Mouse (Mus musculus) liver, embryonic 11.5 days (tissue): ENCODE results near the gene 4930558K02Rik. TPM values are rescaled to one million over a fixed set of nuclear protein-coding genes. Genes with fewer than 3 reads are reported as not detected.

Experiments used
- ATAC-seq: fragments of 200-750 bp; cut with Nextera tagmentation; replicated peaks from 2 replicates; pipeline ENCODE4 v1.8.0; 2017; ENCODE audit warnings: moderate number of reproducible peaks, mild to moderate bottlenecking, moderate TSS enrichment, moderate library complexity; ENCODE audit not compliant: low FRiP score
- DNase-seq: peaks from one replicate; pipeline ENCODE4 v3.0.0-alpha.2; 2017; ENCODE audit warnings: low spot score
- H3K27ac ChIP-seq: fragments of 300-500 bp; sonication (generic); 2 replicates; pipeline ENCODE4 v1.5.1; 2014; ENCODE audit warnings: mild to moderate bottlenecking, low read depth, low read length, control low read depth
- H3K27me3 ChIP-seq: fragments of 300-500 bp; sonication (generic); replicated peaks from 2 replicates; pipeline ENCODE4 v1.6.1; 2014; ENCODE audit warnings: low read length, mixed read lengths; ENCODE audit not compliant: control insufficient read depth, insufficient read depth
- H3K36me3 ChIP-seq: fragments of 300-500 bp; sonication (generic); 2 replicates; pipeline ENCODE4 v1.6.1; 2014; ENCODE audit warnings: mild to moderate bottlenecking, low read length, moderate library complexity, mixed read lengths; ENCODE audit not compliant: control insufficient read depth, insufficient read depth
- H3K4me1 ChIP-seq: fragments of 300-500 bp; sonication (generic); replicated peaks from 2 replicates; pipeline ENCODE4 v1.6.1; 2014; ENCODE audit warnings: low read length, mixed read lengths; ENCODE audit not compliant: control insufficient read depth, insufficient read depth
- H3K4me2 ChIP-seq: fragments of 300-500 bp; sonication (generic); 2 replicates; pipeline ENCODE4 v1.6.1; 2014; ENCODE audit warnings: mild to moderate bottlenecking, control low read depth, moderate library complexity
- H3K4me3 ChIP-seq: fragments of 300-500 bp; sonication (generic); 2 replicates; pipeline ENCODE4 v1.5.1; 2014; ENCODE audit warnings: low read depth, low read length, control low read depth
- H3K9ac ChIP-seq: fragments of 300-500 bp; sonication (generic); 2 replicates; pipeline ENCODE4 v1.6.1; 2014; ENCODE audit warnings: low read depth, low read length, control low read depth
- H3K9me3 ChIP-seq: fragments of 300-500 bp; sonication (generic); 2 replicates; pipeline ENCODE4 v1.6.1; 2016; ENCODE audit warnings: low read length, inconsistent platforms, mixed read lengths; ENCODE audit not compliant: control insufficient read depth
- WGBS: fragments of 180-500 bp; shearing (Covaris S2); extraction: QIAGEN DNeasy Blood & Tissue Kit; methylation state at CpG from one replicate; pipeline ENCODE4 v1.1.7; 2014; 5-methylcytosine and 5-hydroxymethylcytosine counted together
- polyA plus RNA-seq: library from polyadenylated mRNA; unstranded; fragments of >200 nt; fragmentation: Nextera tagmentation; extraction: Ambion mirVana; gene quantifications from 2 replicates; pipeline ENCODE4 v1.2.1, GENCODE M21; 2014

Gene 4930558K02Rik
- not detected in 2 replicates for polyA plus RNA-seq

DNA sequence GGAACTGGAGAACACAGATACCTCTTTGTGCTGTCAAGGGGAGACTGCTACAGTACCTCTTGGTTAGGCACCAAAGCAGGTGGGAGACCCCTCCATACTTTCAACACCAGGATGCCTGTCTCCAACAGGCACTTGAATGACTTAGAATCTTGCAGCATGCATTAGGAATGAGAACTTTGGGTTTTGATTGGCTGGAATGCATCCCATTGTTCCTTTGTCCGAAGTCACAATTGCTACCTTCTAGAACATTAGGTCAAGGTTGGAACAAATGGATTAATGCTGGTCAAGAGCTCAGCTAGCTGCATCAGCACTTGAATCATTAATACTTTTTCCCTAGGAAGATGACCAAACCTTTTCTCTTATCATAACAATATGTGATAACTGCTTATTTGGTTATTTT, at the start of gene 4930558K02Rik:
4930558K02Rik (minus strand) TSS at position 101 of the 400 bp plus-strand sequence.
- WGBS: 74% methylated on average over 1 of the region's 1 CpGs
- Histone ChIP-seq H3K4me2 (no peak within 1 kb of the TSS), H3K4me3 (no peak within 1 kb of the TSS), H3K9me3 (no peaks in the 10 kb centered on the region), H3K36me3 (no peaks in the 10 kb centered on the region), H3K27ac (no peak within 1 kb of the TSS), H3K4me1 (peaks cover 8% of the 10 kb centered on the region), H3K27me3 (no peaks in the 10 kb centered on the region), H3K9ac (no peak within 1 kb of the TSS)
- DNase-seq (no peak), ATAC-seq (no peak)

DNA sequence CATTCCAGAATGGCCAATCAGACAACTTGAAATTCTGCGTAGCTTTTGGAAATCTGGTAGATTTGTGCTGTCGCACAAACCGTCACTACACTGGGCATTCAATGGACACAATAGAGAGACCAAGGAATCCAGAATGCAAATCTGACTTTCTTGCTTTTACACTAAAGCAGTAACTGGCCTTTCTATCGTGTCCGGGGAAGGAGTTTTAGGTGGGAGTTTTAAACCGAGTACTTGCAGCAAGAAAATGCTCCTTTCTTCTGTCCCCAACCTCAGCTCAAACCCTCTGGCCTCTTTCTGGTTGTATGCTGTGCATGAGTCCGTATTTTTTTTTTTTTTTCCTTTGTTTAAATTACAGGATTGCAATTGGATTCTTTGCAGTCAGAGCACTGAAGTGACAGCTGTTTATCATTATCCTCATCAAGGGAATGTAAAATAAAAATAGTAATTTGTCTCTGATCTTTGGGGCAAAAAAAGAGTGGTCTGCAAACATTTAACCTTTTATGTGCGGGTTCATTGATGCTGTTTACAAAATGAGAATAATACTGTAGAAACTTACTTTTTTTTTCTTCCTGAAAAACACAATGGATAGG, 44.3 kb upstream of the 4930558K02Rik start:
- Histone ChIP-seq H3K4me1 (no peaks in the 10 kb centered on the region), H3K9me3 (no peaks in the 10 kb centered on the region), H3K36me3 (no peaks in the 10 kb centered on the region), H3K27ac (no peak overlapping the region), H3K27me3 (no peaks in the 10 kb centered on the region), H3K9ac (no peak overlapping the region), H3K4me2 (no peak overlapping the region), H3K4me3 (no peak overlapping the region)
- no peak for DNase-seq
- 77% methylated on average over 8 of the region's 8 CpGs for WGBS
- ATAC-seq: no peak

DNA sequence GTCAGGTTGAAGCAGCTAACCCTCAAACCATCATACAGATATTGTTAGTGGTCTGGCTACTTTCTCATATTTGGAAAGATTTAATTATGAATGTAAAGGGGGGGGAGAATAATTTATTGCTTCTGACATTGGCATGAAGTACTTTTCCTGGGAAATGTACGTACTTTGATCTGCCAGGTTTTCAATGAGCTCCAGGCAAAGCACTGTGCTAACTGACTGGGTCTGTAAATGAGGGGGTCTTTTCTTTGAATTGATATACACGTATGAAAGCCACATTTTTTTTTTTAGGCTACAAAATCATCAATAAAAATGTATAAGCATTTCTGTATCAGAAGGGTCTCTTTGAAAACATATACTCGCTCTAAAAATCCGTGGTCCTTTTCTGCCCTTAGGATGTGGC, 41.3 kb upstream of the 4930558K02Rik start:
- no peak overlapping the region for H3K4me3 ChIP-seq
- WGBS: 71% methylated on average over 4 of the region's 4 CpGs
- no peaks in the 10 kb centered on the region for H3K27me3 ChIP-seq
- ATAC-seq (no peak), DNase-seq (no peak)
- H3K9ac ChIP-seq: no peak overlapping the region
- H3K27ac ChIP-seq: no peak overlapping the region
- H3K4me1 ChIP-seq: peaks cover 2% of the 10 kb centered on the region; the same call in 1 of the 2 replicates
- no peaks in the 10 kb centered on the region for H3K36me3 ChIP-seq
- H3K9me3 ChIP-seq: no peaks in the 10 kb centered on the region
- no peak overlapping the region for H3K4me2 ChIP-seq

DNA sequence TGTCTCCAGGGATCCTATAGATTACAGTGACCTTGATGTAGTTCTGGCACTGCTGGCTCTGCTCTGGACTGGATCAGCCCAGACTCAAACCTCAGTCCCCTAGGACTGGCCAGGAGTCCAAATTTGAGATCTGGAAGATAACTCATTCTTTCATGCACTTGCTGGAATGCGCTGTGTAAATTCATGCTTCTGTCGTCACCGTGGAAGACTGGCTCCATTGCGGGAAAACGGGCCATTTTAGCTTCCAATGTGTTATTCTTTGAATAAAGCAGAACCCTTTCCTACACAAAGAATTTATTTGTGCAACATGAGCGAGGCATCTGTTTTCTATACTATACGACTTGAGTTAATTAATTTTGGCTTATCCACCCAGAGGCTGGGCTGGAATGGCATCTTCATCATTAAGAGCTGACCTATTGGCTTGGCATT, 40.9 kb upstream of the 4930558K02Rik start:
- 74% methylated on average over 7 of the region's 7 CpGs for WGBS
- Histone ChIP-seq H3K9me3 (no peaks in the 10 kb centered on the region), H3K4me2 (no peak overlapping the region), H3K4me3 (no peak overlapping the region), H3K9ac (no peak overlapping the region), H3K4me1 (peaks cover 2% of the 10 kb centered on the region; the same call in 1 of the 2 replicates), H3K36me3 (no peaks in the 10 kb centered on the region), H3K27ac (no peak overlapping the region), H3K27me3 (no peaks in the 10 kb centered on the region)
- ATAC-seq (no peak), DNase-seq (no peak)

DNA sequence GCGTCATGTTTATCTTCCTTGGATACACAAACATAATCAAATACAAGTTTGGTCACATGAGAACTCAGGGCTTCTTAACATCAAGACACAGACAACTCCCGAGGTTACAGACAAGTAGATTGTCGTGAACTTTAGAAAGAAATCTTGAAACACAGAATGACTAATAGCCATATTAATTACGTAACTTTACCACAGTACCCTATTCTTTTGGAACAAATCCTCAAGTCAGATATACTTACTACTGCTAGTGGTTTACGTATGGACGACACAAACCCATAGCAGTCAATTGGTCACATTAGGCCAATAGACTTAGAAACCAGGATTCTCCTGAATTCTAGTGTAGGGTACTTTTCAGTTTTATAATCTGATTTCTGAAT, 39.2 kb upstream of the 4930558K02Rik start:
- 53% methylated on average over 6 of the region's 6 CpGs for WGBS
- Histone ChIP-seq H3K9me3 (no peaks in the 10 kb centered on the region), H3K27ac (no peak overlapping the region), H3K36me3 (no peaks in the 10 kb centered on the region), H3K4me3 (no peak overlapping the region), H3K4me2 (no peak overlapping the region), H3K9ac (no peak overlapping the region), H3K4me1 (peaks cover 2% of the 10 kb centered on the region; the same call in 1 of the 2 replicates), H3K27me3 (no peaks in the 10 kb centered on the region)
- DNase-seq (no peak), ATAC-seq (no peak)

DNA sequence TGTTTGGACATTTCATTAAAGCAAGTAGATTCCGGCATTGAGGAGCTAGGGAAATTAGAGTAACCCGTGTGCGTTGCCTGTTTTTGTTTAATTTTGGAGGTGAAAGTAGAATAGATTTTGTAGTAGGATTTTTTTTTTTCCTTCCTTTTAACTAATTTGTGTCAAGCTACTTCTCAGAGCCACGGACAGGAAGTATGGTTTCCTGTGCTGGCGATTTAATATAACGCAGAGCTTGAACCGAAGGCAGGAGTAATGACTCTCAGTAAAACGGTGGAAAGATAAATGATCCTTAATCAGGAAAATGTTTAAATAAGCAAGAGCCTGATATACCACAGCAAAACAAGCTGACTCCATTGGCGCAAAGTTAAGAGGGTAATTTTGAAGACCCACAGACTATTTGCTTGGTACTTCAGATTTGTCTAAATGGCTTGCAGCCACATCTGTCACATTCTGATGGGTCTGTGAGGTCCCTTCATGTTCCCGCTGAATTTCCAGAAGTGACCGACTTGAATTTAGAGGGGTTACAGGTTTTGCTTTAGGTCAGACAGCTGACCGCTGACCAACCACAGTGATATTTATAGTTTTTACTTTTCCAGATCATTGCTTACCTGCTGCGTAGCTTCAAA, 38.7 kb upstream of the 4930558K02Rik start:
- DNase-seq: no peak
- no peak for ATAC-seq
- H3K36me3 ChIP-seq: no peaks in the 10 kb centered on the region
- no peaks in the 10 kb centered on the region for H3K9me3 ChIP-seq
- WGBS: 27% methylated on average over 13 of the region's 13 CpGs
- no peak overlapping the region for H3K27ac ChIP-seq
- H3K4me3 ChIP-seq: no peak overlapping the region
- H3K9ac ChIP-seq: no peak overlapping the region
- no peaks in the 10 kb centered on the region for H3K27me3 ChIP-seq
- no peak overlapping the region for H3K4me2 ChIP-seq
- H3K4me1 ChIP-seq: peaks cover 2% of the 10 kb centered on the region; the same call in 1 of the 2 replicates

DNA sequence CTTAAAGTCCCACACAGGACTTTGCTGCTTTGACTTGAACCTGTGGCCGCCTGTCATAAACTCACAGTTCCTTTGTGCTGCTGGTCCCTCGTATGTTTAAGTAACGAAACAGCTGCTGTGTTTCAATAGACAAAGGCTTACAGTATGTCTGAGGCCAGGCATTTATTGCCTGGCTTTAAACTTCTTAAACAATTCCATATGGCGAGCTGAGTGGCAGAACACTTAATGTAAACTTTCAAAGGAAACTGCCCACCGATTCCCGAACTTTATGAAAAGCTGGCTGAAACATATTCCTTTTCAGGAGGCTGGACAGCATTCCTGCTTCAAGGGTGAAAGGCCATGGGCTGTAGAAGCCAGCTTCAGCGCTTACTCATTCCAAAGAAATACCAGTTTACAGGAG, 37.5 kb upstream of the 4930558K02Rik start:
- H3K36me3 ChIP-seq: no peaks in the 10 kb centered on the region
- peak overlapping the region; percentile 69 for H3K27ac ChIP-seq
- DNase-seq (no peak), ATAC-seq (no peak)
- WGBS: 51% methylated on average over 7 of the region's 7 CpGs
- peaks cover 2% of the 10 kb centered on the region; the same call in 1 of the 2 replicates for H3K4me1 ChIP-seq
- no peak overlapping the region for H3K4me3 ChIP-seq
- no peaks in the 10 kb centered on the region for H3K27me3 ChIP-seq
- H3K9me3 ChIP-seq: no peaks in the 10 kb centered on the region
- no peak overlapping the region for H3K9ac ChIP-seq
- no peak overlapping the region for H3K4me2 ChIP-seq

DNA sequence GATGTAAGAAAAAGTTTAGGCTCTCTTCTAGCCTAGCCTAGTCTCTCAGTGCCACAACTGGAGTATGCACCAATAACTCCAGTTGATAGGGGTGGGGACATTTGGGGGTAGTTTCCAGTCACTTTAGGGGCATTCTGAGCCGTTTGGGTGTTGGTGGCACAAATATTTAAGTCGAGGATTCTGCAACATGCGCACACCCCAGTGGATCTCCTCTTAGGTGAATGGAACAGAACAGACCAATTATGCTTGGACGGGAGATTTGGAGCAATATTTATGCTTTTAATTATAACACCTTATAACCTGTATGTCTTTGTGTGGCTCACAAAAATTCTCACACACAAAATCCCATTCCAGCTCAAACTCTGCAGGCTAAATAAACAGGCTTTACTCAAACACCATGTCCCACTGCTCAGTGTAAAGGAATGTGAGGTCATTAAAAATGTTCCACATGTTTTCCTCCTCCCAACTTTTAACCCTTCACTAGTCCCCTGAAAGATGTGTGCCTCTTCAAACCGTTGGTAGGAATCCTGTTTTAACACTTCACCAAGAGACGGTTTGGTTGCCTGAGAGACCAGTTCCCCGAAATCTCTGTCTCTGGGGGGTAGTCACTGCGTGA, 35.9 kb upstream of the 4930558K02Rik start:
- Histone ChIP-seq H3K9me3 (no peaks in the 10 kb centered on the region), H3K9ac (no peak overlapping the region), H3K4me2 (no peak overlapping the region), H3K27me3 (no peaks in the 10 kb centered on the region), H3K27ac (no peak overlapping the region), H3K36me3 (no peaks in the 10 kb centered on the region), H3K4me1 (peaks cover 2% of the 10 kb centered on the region; the same call in 1 of the 2 replicates), H3K4me3 (no peak overlapping the region)
- WGBS: 60% methylated on average over 8 of the region's 8 CpGs
- ATAC-seq (no peak), DNase-seq (no peak)
